Mouse (Mus musculus) CH12.LX (cell line): ENCODE results near the gene Ptges3l. TPM values are rescaled to one million over a fixed set of nuclear protein-coding genes. Genes with fewer than 3 reads are reported as not detected.

Experiments
- DNase-seq: peaks from one replicate; pipeline ENCODE4 v3.0.0-alpha.2; 2013; ENCODE audit errors: extremely low read depth
- H3K27ac ChIP-seq: 2 replicates; pipeline ENCODE4 v1.5.1; 2012; ENCODE audit warnings: low read depth, mild to moderate bottlenecking, control low read depth, moderate library complexity; ENCODE audit not compliant: insufficient read depth
- H3K27me3 ChIP-seq: replicated peaks from 2 replicates; pipeline ENCODE3; 2012; ENCODE audit warnings: inconsistent platforms
- H3K36me3 ChIP-seq, 2 experiments: replicated peaks in 1 of 2; 2 replicates each; pipeline versions ENCODE3 to v1.6.1; 2012; ENCODE audit warnings: inconsistent platforms in 1 of 2, low read length in 1 of 2, mild to moderate bottlenecking in 1 of 2, mixed read lengths in 1 of 2, moderate library complexity in 1 of 2; ENCODE audit not compliant: control insufficient read depth in 1 of 2, insufficient read depth in 1 of 2
- H3K4me1 ChIP-seq, 2 experiments: 2 replicates each; pipeline ENCODE4 v1.6.1; 2012; ENCODE audit warnings: inconsistent platforms in 1 of 2, moderate library complexity in 1 of 2; ENCODE audit not compliant: insufficient read depth in 2 of 2, control insufficient read depth in 1 of 2
- H3K4me2 ChIP-seq: 2 replicates; pipeline ENCODE4 v1.6.1; 2012; ENCODE audit warnings: low read depth, mild to moderate bottlenecking, control low read depth; ENCODE audit not compliant: poor library complexity, insufficient read depth, severe bottlenecking
- H3K4me3 ChIP-seq, 3 experiments: fragments of 150-350 bp in 1 of 3; sonication (generic) in 1 of 3; replicated peaks in 1 of 3; 2 replicates each; pipeline versions ENCODE3 to v1.5.1; 2011 to 2012; ENCODE audit warnings: low read depth in 2 of 3, low read length in 2 of 3, mild to moderate bottlenecking in 2 of 3, moderate library complexity in 2 of 3, control low read depth in 1 of 3, improper control_type of control experiment in 1 of 3, inconsistent platforms in 1 of 3, mixed read lengths in 1 of 3; ENCODE audit not compliant: poor library complexity in 1 of 3
- H3K79me2 ChIP-seq: replicated peaks from 2 replicates; pipeline ENCODE4 v1.6.1; 2012; ENCODE audit warnings: mild to moderate bottlenecking, moderate library complexity; ENCODE audit not compliant: control insufficient read depth, poor library complexity, insufficient read depth, severe bottlenecking; ENCODE audit errors: extremely low read depth
- H3K9ac ChIP-seq: 2 replicates; pipeline ENCODE4 v1.6.1; 2012; ENCODE audit warnings: low read depth, mild to moderate bottlenecking, control low read depth, moderate library complexity; ENCODE audit not compliant: insufficient read depth
- H3K9me3 ChIP-seq: replicated peaks from 2 replicates; pipeline ENCODE3; 2012; ENCODE audit warnings: low read length, inconsistent platforms, mixed read lengths
- BHLHE40 ChIP-seq: IDR thresholded peaks from 2 replicates; pipeline ENCODE4 v1.6.1; 2011; ENCODE audit warnings: mild to moderate bottlenecking, low read depth, low read length, improper control_type of control experiment
- CHD1 ChIP-seq: IDR thresholded peaks from 2 replicates; pipeline ENCODE4 v1.6.1; 2012; ENCODE audit warnings: low read depth, low read length, improper control_type of control experiment, inconsistent platforms
- CHD2 ChIP-seq: IDR thresholded peaks from 2 replicates; pipeline ENCODE4 v1.6.1; 2011; ENCODE audit warnings: low read length, improper control_type of control experiment
- CTCF ChIP-seq, 2 experiments: IDR thresholded peaks in 1 of 2; conservative IDR thresholded peaks in 1 of 2; 2 replicates each; pipeline ENCODE4 v1.5.1; 2011 to 2012; ENCODE audit warnings: low read depth in 2 of 2, low read length in 2 of 2, improper control_type of control experiment in 1 of 2, inconsistent platforms in 1 of 2, mild to moderate bottlenecking in 1 of 2, moderate library complexity in 1 of 2
- E2F4 ChIP-seq: IDR thresholded peaks from 2 replicates; pipeline ENCODE4 v1.6.1; 2011; ENCODE audit warnings: low read depth, low read length, improper control_type of control experiment; ENCODE audit not compliant: insufficient replicate concordance
- ETS1 ChIP-seq: conservative IDR thresholded peaks from 2 replicates; pipeline ENCODE4 v1.6.1; 2012; ENCODE audit warnings: low read depth, mild to moderate bottlenecking, inconsistent platforms, low read length, improper control_type of control experiment, moderate library complexity
- GABPA ChIP-seq: IDR thresholded peaks from 2 replicates; pipeline ENCODE4 v1.6.1; 2012; ENCODE audit warnings: low read depth, low read length, improper control_type of control experiment, inconsistent platforms; ENCODE audit not compliant: insufficient replicate concordance
- HCFC1 ChIP-seq: IDR thresholded peaks from 2 replicates; pipeline ENCODE4 v1.6.1; 2012; ENCODE audit warnings: low read depth, mild to moderate bottlenecking, inconsistent platforms, low read length, improper control_type of control experiment
- JUND ChIP-seq: conservative IDR thresholded peaks from 2 replicates; pipeline ENCODE4 v1.6.1; 2011; ENCODE audit warnings: low read depth, low read length, improper control_type of control experiment
- MAFK ChIP-seq: IDR thresholded peaks from 2 replicates; pipeline ENCODE4 v1.6.1; 2011; ENCODE audit warnings: low read length, improper control_type of control experiment; ENCODE audit not compliant: insufficient replicate concordance
- MAZ ChIP-seq: IDR thresholded peaks from 2 replicates; pipeline ENCODE4 v1.6.1; 2012; ENCODE audit warnings: low read depth, mild to moderate bottlenecking, inconsistent platforms, low read length, improper control_type of control experiment, moderate library complexity
- MEF2A ChIP-seq: IDR thresholded peaks from 2 replicates; pipeline ENCODE4 v1.6.1; 2014; ENCODE audit warnings: low read depth, mild to moderate bottlenecking, inconsistent platforms, low read length, improper control_type of control experiment, borderline replicate concordance
- MXI1 ChIP-seq: IDR thresholded peaks from 2 replicates; pipeline ENCODE4 v1.6.1; 2011; ENCODE audit warnings: mild to moderate bottlenecking, low read depth, low read length, improper control_type of control experiment
- MYC ChIP-seq: IDR thresholded peaks from 2 replicates; pipeline ENCODE4 v1.6.1; 2011; ENCODE audit warnings: low read depth, mild to moderate bottlenecking, improper control_type of control experiment, low read length
- NRF1 ChIP-seq: IDR thresholded peaks from 2 replicates; pipeline ENCODE4 v1.6.1; 2014; ENCODE audit warnings: low read depth, mild to moderate bottlenecking, inconsistent platforms, low read length, improper control_type of control experiment, moderate library complexity
- POLR2A ChIP-seq: IDR thresholded peaks from 2 replicates; pipeline ENCODE4 v1.6.1; 2011; ENCODE audit warnings: low read depth, mild to moderate bottlenecking, improper control_type of control experiment, low read length
- POLR2AphosphoS2 ChIP-seq: IDR thresholded peaks from 2 replicates; pipeline ENCODE4 v1.6.1; 2011; ENCODE audit warnings: low read depth, low read length, improper control_type of control experiment
- SMC3 ChIP-seq: IDR thresholded peaks from 2 replicates; pipeline ENCODE4 v1.6.1; 2011; ENCODE audit warnings: low read depth, low read length, improper control_type of control experiment
- TBP ChIP-seq: conservative IDR thresholded peaks from 2 replicates; pipeline ENCODE4 v1.6.1; 2011; ENCODE audit warnings: low read depth, low read length, improper control_type of control experiment
- UBTF ChIP-seq: IDR thresholded peaks from 2 replicates; pipeline ENCODE4 v1.6.1; 2012; ENCODE audit warnings: low read depth, mild to moderate bottlenecking, inconsistent platforms, low read length, improper control_type of control experiment, moderate library complexity
- USF1 ChIP-seq: IDR thresholded peaks from 2 replicates; pipeline ENCODE4 v1.6.1; 2014; ENCODE audit warnings: low read depth, mild to moderate bottlenecking, inconsistent platforms, low read length, improper control_type of control experiment
- ZC3H11A ChIP-seq: IDR thresholded peaks from 2 replicates; pipeline ENCODE4 v1.6.1; 2012; ENCODE audit warnings: low read depth, mild to moderate bottlenecking, inconsistent platforms, low read length, improper control_type of control experiment
- ZKSCAN1 ChIP-seq: IDR thresholded peaks from 2 replicates; pipeline ENCODE4 v1.6.1; 2012; ENCODE audit warnings: low read depth, inconsistent platforms, low read length, improper control_type of control experiment, borderline replicate concordance
- ZMIZ1 ChIP-seq: IDR thresholded peaks from 2 replicates; pipeline ENCODE4 v1.6.1; 2012; ENCODE audit warnings: low read depth, mild to moderate bottlenecking, inconsistent platforms, low read length, improper control_type of control experiment
- ZNF384 ChIP-seq: IDR thresholded peaks from 2 replicates; pipeline ENCODE4 v1.6.1; 2012; ENCODE audit warnings: low read depth, low read length, improper control_type of control experiment, inconsistent platforms
- dilution Hi-C: fragments of 300-500 bp; cut with MboI; formaldehyde crosslinking; loops from 2 replicates; pipeline ENCODE4 v1.14.3; 2020; ENCODE audit warnings: low sequenced_read_pairs; ENCODE audit not compliant: extremely low pct_unique_long_range_greater_than_20kb, extremely low pct_ligation_motif_present
- in situ Hi-C: fragments of 300-500 bp; cut with MboI; formaldehyde crosslinking; loops from 3 replicates; pipeline ENCODE4 v1.14.3; 2019; ENCODE audit warnings: low sequenced_read_pairs, low pct_ligation_motif_present, low pct_unique_long_range_greater_than_20kb, mixed read lengths
- polyA plus RNA-seq: library from polyadenylated mRNA; unstranded; fragments of >175 nt; gene quantifications from 2 replicates; pipeline ENCODE4 v1.2.1, GENCODE M21; 2012; ENCODE audit warnings: low read depth; ENCODE audit not compliant: insufficient read length
- total RNA-seq, 2 experiments: library from RNA; depleted of rRNA; stranded (reverse); fragments of 300-350 nt in 1 of 2; fragments of >200 nt in 1 of 2; gene quantifications; 2 replicates each; pipeline ENCODE4 v1.2.3; 2012 to 2014

The Ptges3l gene
- total and polyA plus RNA-seq, 3 experiments = 1.9 to 3.0 (median 2.4) TPM

DNA sequence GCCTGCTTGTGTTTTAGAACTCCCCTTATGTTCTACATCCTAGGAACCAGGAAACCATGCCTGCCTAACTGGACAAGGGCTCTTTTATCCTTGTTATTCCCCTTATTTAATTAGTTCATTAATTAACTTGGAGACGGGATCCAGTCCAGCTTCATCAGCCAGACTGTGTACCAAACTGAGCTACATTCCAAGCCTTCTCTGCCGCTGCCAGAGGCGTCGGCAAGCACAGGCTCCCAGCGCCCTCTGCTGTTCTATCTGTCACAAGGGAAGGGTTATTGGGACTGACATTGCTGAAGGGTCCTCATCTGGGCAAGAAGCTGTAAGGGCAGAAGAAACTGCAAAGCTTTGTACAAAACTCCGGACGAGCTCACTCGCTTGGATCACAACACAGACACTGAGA lies 30.0 kb downstream of the Ptges3l start (continued):
- no peak for TF ChIP-seq ZNF384
- TF ChIP-seq JUND = no peak
- TF ChIP-seq CTCF (conservative IDR thresholded peaks at IDR 0.05 in 1 of 2, IDR thresholded peaks at IDR 0.05 in 1 of 2; ENCODE audit: low read depth in 2 of 2, low read length in 2 of 2) = peak; percentile 59 to 99
- no peak for TF ChIP-seq E2F4
- TF ChIP-seq TBP = 0 out of 2 replicates have a peak, but pooled peaks have one; percentile 34
- peak; percentile 99 for TF ChIP-seq SMC3
- TF ChIP-seq MEF2A = 0 out of 2 replicates have a peak, but pooled peaks have one; percentile 52
- 0 out of 2 replicates have a peak, but pooled peaks have one; percentile 33 for TF ChIP-seq MXI1
- TF ChIP-seq MAFK = no peak
- no peak for TF ChIP-seq GABPA
- TF ChIP-seq POLR2AphosphoS2 = no peak
- no peak for TF ChIP-seq BHLHE40
- TF ChIP-seq ZMIZ1 = no peak
- no peak for TF ChIP-seq HCFC1
- TF ChIP-seq MYC = no peak
- no peak for TF ChIP-seq NRF1
- no peak for TF ChIP-seq ZKSCAN1
- no peak for TF ChIP-seq CHD2
- TF ChIP-seq, all 38 proteins: peak for 10

DNA sequence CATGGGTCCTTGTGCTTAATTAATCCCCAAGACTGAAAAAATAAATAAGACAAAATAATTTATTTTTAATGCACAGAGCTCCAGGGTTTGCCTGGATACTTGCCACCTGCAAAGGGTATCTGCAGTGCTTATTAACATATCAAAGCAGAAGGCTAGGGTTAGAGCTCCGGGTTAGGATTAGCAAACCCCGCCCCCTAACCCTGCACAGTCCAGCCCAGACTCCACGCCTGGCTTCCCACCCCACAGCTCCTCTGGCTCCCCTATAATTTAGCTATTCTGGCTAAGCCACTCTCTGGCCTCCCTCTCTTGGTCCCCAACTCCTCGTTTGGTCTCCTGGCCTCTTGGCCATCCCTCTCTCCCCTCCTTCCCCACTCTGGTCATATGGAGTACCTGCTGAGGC lies 43.3 kb downstream of the Ptges3l start:
- H3K79me2 ChIP-seq = no peaks in the 10 kb centered on the region
- no peaks in the 10 kb centered on the region for H3K36me3 ChIP-seq
- no peak overlapping the region for H3K4me2 ChIP-seq
- H3K9ac ChIP-seq = no peak overlapping the region
- H3K27me3 ChIP-seq = no peaks in the 10 kb centered on the region
- no peak overlapping the region for H3K27ac ChIP-seq
- TF ChIP-seq CHD2 (no peak), MAZ (no peak), CHD1 (no peak), NRF1 (no peak), ZMIZ1 (no peak), POLR2AphosphoS2 (no peak), UBTF (no peak), HCFC1 (no peak), ZC3H11A (no peak), ETS1 (no peak), MXI1 (no peak), POLR2A (no peak), MEF2A (no peak), SMC3 (no peak), MYC (no peak), USF1 (no peak), MAFK (no peak), JUND (no peak)
- H3K4me3 ChIP-seq = no peak overlapping the region
- DNase-seq = no peak
- no peaks in the 10 kb centered on the region for H3K9me3 ChIP-seq
- in situ Hi-C loops (no loop called here), dilution Hi-C loops (no loop called here)
- peaks cover 0 to 5% of the 10 kb centered on the region in 2 experiments; a peak in 1 of 4 replicates for H3K4me1 ChIP-seq
